Mouse (Mus musculus) kidney, postnatal 36 days (tissue): ENCODE measurements at regions not wholly inside any gene's neighbourhood (a gene's known extent, or its start where the extent isn't known, plus 50 kb on each side); places are given as distances from the start of the nearest gene placed in this dataset.

Experiments
- DNase-seq, 2 experiments: peaks; one replicate each; pipeline ENCODE4 v3.0.0; 2021 to 2022; ENCODE audit warnings: mixed read lengths in 2 of 2

DNA sequence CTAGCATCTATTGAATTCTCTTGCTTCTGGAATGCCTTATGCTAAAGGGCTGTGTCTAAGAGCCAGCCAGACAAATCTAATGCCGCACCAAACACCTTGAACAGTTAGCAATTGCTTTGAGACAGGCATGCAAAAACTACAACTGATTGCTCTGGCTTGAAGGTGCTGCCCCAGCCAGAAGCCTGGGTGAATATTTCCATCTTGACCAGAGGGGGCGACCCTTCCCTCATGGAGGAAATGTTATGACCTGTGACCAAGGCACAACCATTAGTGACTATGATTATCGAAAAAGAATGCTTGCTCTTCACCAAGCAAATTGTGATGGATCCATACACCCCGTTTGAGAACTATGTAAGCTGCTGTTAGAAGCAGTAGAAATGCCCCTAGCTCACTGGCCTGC, 445.9 kb upstream of the Etaa1 start:
- DNase-seq = no peak

DNA sequence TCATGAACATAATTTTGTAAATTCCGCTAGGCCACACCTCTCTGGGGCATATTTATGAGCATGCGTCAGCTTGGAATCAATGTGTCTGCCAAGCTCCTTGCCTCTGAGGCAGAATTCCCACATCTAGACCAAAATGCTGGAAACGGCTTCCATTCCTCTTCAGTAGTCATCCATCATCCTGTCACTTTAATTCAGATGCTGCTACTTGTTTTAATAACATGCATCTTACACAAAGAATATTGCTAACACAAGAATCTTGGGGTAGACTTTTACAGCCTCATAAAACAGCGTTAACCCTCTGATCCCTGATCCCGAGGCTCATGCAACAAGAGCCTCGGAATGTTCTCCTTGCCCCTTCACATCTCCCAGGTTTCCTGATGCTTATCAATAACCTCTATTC, 442.7 kb upstream of the Etaa1 start:
- no peak for DNase-seq

DNA sequence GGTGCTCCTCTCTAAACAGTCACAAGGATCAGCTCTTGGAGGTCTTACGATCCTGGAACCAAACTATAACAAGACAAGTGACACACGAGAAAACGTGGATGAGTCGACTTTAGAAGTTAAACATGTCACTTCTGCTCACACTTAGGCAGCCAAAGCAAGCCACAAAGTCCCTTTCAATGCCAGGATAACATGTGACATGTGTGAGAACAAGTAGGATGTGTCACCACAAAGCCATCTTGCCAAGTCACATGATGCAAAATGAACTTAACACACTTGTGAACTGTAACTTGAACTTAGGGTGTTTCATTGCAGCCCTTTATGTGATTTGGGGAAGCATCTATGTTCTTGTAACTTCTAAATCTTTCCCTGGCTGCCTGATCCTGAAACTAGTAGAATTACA, 442.0 kb upstream of the Etaa1 start:
- no peak for DNase-seq

DNA sequence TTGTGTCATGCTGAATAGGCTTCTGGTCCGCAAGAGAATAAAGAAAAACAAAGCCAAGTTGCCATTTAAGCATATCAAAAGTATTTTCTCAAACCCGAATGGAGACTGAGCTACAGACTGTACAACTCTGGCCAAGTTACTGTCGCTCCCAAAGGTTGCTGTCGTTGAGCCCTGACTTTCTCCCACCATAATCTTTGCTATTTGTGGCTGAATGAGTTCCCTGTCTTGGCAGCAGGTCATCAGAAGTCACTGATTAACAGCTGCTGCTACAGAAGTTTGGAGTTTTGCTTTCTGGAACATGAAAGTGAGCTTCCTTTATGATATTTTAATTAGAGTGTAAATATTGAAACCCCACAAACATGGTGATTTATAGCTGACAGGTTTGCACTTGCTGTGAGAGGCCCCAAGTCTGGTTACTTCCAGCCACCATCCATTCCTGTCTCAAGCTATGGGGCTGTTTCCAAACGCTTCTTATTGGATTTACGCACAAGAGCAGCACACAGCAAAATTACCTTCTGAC, 419.2 kb upstream of the Etaa1 start:
- DNase-seq = peak in 1 of 2 experiments; percentile 52

DNA sequence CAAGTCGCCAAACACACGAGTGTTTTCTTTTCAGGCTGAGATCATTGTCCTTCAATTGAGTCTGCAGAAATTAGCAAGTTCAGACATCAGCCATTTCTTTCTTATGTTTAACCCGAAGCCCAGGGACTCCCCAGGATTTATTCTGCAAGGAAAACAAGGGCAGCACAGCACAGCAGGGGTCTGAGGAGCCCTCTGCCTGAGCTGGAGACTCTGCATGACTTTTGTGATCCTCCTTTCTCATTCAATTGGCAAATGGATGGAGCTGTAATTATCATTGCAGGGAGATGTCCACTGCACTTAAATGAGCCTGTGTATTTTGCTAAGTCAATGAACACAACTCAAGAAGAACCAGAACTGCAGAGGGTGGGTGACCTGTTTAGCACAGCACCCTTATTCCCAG, 417.6 kb upstream of the Etaa1 start:
- no peak for DNase-seq

DNA sequence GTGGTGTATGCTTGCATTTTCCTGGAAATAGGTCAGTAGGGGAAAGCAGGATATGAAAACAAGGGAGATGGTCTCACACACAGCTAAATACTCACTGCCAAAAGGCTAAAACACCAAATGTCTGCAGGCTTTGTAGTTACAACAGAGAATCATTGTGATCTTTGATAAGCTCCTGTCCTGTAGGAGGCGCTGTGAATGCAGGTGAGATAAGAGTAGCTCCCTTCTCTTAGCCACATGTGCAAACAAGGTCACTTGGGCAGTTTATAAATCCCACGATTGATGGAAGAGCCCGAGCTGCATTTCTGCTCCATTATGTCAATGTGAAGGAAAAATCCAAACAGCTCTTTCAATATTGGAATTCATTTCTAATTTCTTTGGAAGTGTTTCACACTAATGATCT, 417.2 kb upstream of the Etaa1 start:
- peak in 1 of 2 experiments; percentile 13 for DNase-seq

DNA sequence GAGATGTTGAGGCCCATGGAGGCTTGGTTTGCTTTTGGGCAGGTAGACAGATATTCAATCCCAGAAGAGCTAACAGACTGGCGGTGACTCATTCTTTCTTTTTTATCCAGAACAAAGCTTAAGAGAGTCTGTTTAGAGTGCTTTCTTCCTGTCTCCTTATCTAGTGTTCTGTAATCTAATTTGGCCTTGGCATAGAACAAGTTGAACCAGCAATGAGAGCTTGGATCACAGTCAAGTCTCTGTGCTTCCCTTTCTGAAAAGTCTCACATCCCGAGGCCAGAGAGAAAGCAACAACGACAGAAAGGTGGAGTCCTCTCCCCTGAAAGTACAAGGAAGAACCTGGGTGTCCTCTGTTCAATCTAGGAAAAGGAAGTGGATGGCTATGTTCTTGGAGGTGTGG, 401.2 kb upstream of the Etaa1 start:
- no peak for DNase-seq

DNA sequence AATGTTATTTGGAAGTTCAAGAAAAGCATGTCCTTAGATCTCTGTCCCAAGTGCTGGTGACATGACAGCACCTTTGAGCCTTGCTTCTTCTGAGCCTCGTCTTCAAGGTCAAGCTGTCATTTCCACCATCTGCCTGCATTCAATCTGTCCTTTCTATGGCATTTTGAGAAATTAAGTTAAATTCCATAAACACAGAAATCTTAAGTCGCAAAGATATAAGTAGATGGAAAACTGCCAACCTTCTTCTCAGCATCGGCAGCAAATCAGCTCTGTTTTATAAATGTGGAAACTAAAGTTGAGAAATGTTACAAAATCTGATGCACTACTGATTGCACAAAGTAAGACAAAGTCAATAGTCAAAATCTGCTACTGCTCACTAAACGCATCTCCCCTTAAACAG, 400.5 kb upstream of the Etaa1 start:
- DNase-seq = no peak

DNA sequence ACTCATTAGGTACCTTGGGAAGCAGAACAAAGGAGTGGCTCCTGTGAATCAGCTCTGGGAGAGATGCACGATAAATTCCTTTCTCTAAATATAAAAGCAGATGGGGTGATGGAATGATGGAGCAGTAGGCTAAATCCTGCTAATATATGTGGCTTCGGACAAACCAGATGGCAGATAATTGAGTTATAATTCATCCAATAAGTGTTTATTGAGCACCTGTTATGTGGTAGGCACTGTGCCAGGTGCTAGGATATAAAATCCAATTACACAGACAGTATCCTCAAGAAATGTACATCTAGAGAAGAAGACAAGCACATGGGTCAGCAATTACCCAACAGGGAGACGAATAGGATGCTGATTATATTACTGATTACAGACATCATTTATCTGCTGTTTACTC, 394.2 kb upstream of the Etaa1 start:
- no peak for DNase-seq

DNA sequence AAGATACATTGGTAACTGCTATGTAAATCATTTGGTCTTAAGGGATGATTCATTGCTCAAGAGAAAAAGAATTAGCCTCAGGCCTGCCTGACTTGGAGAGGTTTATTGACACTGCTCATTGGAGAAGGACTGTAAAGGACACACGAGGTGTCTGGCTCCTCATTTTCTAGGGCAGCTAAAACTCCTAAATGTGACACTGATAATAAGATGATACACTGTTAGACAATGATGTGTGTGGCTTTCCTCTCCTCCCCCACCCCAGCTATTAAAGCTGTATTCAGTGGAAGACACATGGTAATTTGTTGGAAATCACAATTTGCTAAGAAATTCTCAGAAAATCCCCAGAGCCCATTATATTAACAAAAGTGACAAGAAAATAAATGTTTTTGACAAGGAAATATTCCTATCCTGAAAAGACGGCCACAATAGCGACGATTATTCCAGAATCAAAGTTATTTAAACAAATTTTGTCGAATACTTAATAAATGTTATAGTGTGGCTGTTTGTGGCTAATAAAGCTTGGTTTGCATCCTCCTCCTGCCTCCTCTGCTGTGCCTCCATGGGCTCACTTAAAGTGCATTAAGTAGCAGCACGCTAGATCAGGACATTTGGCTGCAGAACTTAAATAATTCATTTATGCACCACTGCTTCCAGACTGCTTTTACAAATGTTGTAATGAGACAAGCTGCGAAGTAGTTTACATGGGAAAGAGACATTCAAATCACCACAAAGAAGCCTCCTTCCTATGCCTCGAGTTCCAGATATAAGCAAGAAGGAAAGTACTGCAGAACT, 360.0 kb upstream of the Etaa1 start:
- no peak for DNase-seq

DNA sequence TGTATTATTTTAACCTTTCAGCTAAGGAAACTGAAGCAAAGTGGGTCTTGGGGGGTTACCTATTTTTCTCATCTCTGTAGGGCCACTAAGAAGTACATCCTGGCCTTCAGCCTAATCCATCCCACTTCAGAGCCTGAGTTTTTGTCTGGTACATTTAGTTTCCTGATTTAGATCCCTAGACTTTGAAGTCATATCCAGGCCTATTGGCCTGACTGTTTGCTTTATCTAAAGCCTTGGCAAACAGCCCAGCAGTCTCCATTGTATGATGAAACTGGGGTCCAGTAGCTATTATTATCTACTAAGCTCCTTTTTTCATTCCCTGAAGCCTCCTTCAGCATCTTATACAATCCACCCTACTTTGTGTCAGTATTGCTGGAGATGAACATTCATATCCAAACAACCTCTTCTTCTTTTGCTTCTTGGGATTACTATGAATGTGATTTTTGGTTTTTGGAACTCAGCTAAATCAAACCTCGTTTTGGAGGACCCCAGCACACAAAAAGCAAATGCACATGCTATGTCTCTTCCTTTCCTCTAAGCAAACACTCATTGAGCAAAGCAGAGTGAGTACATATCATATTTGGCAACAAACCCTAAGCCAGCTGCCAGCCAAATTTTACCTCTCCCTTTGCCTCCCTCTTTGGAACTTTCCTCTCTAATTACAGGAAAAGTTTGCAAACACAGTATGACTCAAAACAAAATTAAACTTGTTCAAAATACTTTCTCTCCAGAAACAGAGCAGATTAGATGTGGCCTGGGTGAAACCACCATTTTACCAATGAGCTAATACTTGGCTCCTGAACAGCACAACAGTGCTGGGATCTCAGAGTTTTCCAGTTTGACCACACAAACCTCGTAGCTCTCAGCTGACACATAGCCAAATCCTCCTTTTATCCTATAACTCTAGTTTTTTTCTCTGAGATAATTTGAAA, 342.8 kb upstream of the Etaa1 start:
- DNase-seq = no peak

DNA sequence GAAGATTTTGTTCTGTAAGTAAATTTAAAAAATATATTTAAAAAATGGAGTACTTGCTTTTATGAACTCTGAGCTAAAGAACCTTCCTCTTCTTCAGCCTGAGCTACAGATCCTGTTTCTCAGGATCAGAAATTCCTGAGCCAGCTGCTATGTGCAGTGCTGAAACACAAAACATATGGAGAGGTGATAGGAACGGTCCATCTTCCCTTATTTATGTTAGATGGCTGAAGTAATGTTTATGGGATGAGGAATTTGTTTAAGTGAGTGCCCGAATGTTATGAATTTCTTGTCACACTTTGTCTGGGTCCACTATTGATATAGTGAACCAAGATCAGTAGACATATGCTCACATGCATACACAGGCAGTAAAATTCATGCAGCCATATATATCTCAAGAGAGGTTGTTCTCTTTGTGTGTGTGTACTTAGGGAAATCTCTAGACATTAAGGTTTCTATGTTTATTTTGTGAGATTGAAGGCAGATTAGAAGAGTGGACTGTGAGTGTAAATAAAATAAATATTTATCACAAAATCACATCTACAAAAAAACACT, 325.0 kb upstream of the Etaa1 start:
- DNase-seq = no peak

DNA sequence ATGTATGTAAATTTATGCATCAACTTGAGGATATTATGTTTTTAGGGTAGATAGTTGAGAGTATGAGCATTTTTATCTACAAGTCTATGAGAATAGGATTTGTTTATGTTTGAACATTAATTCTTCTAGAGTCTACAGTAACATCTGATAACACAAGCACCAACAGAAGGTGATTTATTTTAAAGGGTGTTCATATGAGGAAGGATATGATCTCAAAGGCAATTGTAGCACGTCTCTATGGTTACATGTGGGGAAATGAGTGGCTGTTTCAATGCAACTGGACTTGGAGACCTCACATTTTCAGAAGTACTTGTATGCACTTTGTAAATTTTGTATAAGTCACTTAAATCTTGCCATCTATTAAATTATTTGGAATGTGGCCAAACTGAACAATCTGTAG, 318.7 kb upstream of the Etaa1 start:
- DNase-seq = no peak

DNA sequence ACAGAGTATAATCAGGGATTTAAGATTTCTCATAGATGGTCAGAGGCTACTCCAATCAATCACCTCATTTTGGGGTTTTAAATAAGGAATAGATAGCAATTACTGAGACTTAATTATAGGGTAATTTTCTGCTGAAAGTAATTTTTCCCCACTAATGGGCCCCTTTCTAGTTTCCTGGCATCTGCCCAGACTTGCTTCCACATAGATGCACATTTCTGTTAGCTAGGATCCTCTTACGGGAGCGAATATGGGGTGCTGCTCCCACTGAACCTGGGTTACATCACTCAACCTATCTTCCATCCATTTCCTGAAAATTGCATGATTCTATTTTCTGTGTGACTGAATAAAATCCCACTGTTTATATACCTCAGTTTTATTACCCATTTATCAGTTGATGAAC, 312.5 kb upstream of the Etaa1 start:
- DNase-seq = no peak

DNA sequence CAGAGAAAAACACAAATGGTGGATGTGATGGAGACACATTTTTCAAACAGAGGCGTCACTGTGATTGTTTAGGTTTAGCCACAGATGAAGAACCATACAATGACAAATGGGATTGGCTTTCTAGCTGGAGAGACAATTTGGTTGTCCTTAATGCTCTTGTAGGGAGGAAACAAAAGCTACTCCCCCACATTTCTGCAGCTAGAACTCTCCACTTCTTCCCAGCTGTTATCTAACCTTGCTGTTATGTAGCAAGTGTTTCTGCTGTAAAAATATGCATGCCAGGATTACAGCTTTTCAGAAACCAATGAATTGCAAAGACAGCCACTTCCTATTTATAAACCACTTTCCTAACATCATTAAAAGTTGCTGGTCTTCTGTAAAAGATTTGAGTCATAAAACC, 309.2 kb upstream of the Etaa1 start:
- DNase-seq = no peak

DNA sequence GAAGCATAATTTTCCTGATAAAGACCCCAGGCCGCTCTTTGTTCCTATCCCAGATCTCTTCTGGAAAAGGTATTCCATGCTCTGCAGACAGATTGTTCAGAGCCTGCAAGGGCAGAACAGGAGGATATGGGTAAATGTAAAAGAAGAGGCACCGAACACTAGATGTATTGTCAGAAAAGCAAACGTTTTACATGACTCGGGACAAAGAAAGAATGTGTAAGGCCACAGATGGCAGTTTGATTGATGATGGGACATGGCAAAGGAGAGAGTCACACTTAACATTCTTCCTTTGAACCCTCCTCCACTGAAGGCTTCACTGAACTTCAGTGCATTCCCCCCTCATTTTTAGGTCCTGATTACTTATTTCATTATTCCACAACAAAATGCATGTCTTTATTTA, 295.6 kb upstream of the Etaa1 start:
- DNase-seq = no peak

DNA sequence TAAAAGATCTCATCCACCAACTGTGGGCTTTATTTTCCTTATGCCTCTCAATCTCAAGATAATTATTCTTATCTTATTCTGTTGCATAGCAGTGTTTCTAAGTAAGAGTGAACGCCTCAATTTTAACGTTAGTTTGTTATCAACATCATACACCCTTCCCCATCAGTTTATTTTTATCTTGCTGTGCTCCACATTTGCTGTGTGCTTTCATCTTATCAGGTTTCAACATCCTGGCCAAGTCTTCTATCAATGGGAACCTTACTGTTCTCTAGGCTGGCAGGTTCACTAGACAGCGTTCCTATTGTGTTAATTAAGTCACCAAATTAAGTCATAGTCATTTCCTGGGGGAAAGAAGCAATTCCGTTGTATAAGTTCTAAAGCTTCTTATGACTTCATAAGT, 263.1 kb upstream of the Etaa1 start:
- DNase-seq = no peak

DNA sequence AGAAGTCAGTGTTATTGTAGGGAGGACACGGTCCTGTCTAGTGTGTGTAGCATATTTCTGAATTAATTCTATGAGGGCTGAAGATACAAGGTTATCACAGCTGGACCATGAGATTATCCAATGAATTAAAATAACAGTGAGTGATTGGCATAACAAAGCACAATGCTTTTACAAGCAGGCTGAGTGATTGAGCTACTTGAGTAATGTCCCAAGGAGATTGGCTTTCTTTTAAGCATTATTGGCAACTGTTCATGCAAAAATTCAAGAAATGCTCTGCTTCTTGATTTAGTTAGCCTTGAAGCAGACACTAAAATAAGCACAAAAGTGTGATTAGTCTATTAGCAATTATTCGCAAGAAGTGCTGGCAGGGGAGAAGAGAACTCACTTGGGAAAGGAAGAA, 219.4 kb upstream of the Etaa1 start:
- no peak for DNase-seq

DNA sequence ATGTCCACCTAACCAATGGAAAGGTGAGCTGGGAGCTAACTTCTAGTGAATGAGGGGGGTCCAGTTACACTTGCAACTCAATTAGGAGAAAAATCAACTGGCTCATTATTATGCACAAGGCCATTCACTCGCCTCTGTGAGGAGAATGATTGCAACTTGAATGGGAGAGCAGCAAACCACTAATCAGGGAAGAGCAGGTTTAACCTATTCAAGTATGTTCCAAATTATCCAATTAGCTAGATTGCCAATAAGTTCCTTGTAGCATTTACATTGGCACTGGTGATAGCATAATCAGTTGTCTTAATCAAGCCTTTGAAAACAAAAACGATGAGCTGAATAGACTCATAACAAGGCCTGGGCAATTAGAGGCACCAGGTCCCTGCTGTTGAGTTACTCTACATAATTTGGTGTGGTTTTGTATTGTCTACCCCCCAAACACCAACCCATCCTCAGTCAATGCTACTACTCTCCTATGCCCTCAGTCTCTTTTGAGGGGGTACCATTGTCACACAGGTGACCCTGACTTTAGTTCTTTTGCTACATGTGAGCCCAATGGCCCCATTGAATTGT, 217.6 kb upstream of the Etaa1 start:
- no peak for DNase-seq

DNA sequence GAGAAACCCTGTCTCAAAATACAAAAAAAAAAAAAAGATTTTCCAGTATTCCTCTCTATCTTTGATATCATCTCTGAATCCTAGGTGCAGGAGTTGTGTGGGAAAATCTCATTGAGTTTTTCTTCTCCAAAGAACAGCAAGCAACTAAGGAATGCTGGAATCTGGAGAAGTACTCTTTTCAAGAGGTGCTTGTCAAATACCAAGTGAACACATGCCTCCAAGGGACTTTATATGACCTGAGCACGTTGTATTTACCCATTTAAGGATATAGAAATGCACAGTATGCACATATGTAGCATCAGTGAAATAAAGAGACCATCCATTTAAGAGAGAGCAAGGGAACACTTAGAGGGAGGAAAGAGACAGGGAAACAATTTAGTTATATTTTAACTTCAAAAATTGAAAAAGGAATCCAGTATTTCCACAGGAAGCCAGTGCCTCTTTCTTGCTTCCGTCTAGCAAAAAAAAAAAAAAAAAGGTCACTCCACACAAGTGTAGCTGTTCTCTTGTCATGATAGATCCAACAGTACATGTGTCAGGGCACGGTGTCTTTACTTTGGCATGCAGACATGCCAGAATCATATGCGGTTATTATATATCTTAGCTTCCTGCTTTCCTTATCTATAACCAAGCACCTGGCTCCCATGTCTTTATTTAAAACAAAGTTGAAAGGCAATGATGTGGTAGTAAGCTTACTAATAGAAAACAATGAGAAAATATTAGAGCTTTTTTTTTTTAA, 212.1 kb upstream of the Etaa1 start:
- no peak for DNase-seq

DNA sequence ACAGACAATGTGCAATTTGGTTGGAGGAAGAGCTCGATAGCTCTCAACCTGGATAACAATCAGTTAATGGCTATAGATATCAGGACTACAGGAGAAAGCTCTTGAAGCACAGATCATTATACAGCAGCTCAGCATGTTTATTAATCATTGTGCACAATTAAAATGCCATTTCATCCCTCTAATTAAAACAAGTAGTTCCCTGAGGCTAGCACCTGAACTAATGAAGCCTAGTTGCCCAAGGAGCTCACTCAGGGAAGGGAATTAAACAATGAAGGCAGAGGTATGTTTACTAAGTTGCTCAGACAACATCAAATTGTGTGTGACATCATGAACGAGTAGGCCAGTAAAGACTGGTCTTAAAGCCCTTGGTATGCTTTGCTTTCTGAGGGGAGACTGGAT, 210.3 kb upstream of the Etaa1 start:
- no peak for DNase-seq
